ENCODE assay signal across 25 mouse cellular contexts in the genomic region with DNA sequence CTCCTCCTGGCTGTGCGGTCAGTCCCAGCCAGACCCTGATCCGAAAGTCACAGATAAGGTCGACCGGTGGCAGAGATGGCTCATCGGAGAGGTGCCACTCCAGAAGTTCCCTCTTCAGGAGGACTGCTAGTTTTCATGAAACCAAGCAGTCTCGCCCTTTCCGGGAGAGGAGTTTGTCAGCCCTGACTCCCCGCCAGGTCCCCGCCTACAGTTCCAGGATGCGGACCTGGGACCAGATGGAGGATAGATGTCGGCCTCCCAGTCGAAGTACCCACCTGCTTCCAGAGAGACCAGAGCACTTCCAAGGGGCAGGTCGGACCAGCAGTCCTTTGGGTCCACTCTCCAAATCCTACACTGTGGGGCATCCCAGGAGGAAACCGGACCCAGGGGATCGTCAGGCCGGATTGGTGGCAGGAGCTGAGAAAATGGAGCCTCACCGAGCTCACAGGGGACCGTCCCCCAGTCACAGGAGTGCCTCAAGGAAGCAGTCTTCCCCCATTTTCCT. TPM values are rescaled to one million over a fixed set of nuclear protein-coding genes. Genes with fewer than 3 reads are reported as not detected.
DNase-seq lines count a peak whose midpoint lies in the region; ATAC-seq lines count a peak whose summit lies in the region.
"Had no signal": no experiment of that assay in that cellular context is flagged by ENCODE, and none has a peak within 500 bp of the region (broad histone marks: within the 10 kb centered on the region; RNA-seq: fewer than 3 reads in every experiment).

No protein-coding gene starts in this region.

- H3K4me1 ChIP-seq in embryonic facial prominence, embryonic 12.5 days: no peaks in the 10 kb centered on the region
- H3K4me1 ChIP-seq in embryonic facial prominence, embryonic 10.5 days: no peaks in the 10 kb centered on the region
- H3K4me1 ChIP-seq: hindbrain, embryonic 12.5 days; kidney, embryonic 15.5 days; neural tube, embryonic 13.5 days had no signal

- WGBS in embryonic facial prominence, embryonic 12.5 days: 88% methylated on average over 18 of the region's 18 CpGs
- 85% methylated on average over 18 of the region's 18 CpGs for WGBS in embryonic facial prominence, embryonic 10.5 days

- no peak overlapping the region for H3K9ac ChIP-seq in embryonic facial prominence, embryonic 12.5 days
- H3K9ac ChIP-seq: hindbrain, embryonic 12.5 days; kidney, embryonic 15.5 days; limb, embryonic 15.5 days; lung, embryonic 14.5 days; neural tube, embryonic 13.5 days had no signal

- H3K4me3 ChIP-seq in embryonic facial prominence, embryonic 12.5 days: no peak overlapping the region
- H3K4me3 ChIP-seq in embryonic facial prominence, embryonic 10.5 days: no peak overlapping the region
- H3K4me3 ChIP-seq: hindbrain, embryonic 12.5 days; kidney, embryonic 15.5 days; limb, embryonic 15.5 days; midbrain, embryonic 10.5 days; neural tube, embryonic 13.5 days had no signal

- no peak overlapping the region for H3K4me2 ChIP-seq in embryonic facial prominence, embryonic 12.5 days (replicated peaks)
- H3K4me2 ChIP-seq: hindbrain, embryonic 12.5 days; kidney, embryonic 15.5 days; limb, embryonic 15.5 days; lung, embryonic 14.5 days; neural tube, embryonic 13.5 days had no signal

- intact Hi-C loops in heart, postnatal 10 days (cut with DNase I): no loop called here

- DNase-seq in embryonic facial prominence, embryonic 10.5 days (ENCODE audit: low spot score): no peak
- peak; percentile 6 to 9 for DNase-seq in kidney, postnatal 36 days
- no peak for DNase-seq in kidney, adult 11 months
- peak; percentile 19 to 22 for DNase-seq in heart, postnatal 10 days
- DNase-seq in lung, postnatal 36 days: peak; percentile 54
- DNase-seq in urinary bladder, postnatal 4 days (ENCODE audit: low spot score in 2 of 2): no peak
- no peak for DNase-seq in urinary bladder, postnatal 14 days (ENCODE audit: low spot score)
- DNase-seq: adrenal gland, adult 2 months; cerebellum, adult 18-20 months; right cerebral cortex, postnatal 25 days; thymus, adult 2 months had no signal

- no peaks in the 10 kb centered on the region for H3K27me3 ChIP-seq in embryonic facial prominence, embryonic 12.5 days
- H3K27me3 ChIP-seq in embryonic facial prominence, embryonic 10.5 days (replicated peaks; ENCODE audit: low read depth, poor library complexity, severe bottlenecking): no peaks in the 10 kb centered on the region
- H3K27me3 ChIP-seq: hindbrain, embryonic 12.5 days; kidney, embryonic 15.5 days; limb, embryonic 15.5 days; neural tube, embryonic 13.5 days had no signal

- no peaks in the 10 kb centered on the region for H3K9me3 ChIP-seq in embryonic facial prominence, embryonic 12.5 days
- no peaks in the 10 kb centered on the region; the same call in 1 of the 2 replicates for H3K9me3 ChIP-seq in embryonic facial prominence, embryonic 10.5 days
- H3K9me3 ChIP-seq: hindbrain, embryonic 12.5 days; kidney, embryonic 15.5 days; limb, embryonic 15.5 days had no signal

- H3K36me3 ChIP-seq in embryonic facial prominence, embryonic 12.5 days: no peaks in the 10 kb centered on the region
- H3K36me3 ChIP-seq in embryonic facial prominence, embryonic 10.5 days (replicated peaks): peaks cover 8% of the 10 kb centered on the region
- H3K36me3 ChIP-seq: hindbrain, embryonic 12.5 days; kidney, embryonic 15.5 days had no signal

- 0 out of 2 replicates have a peak, but pooled peaks have one; percentile 49 for ATAC-seq in embryonic facial prominence, embryonic 12.5 days (ENCODE audit: insufficient number of reproducible peaks, insufficient read depth, low FRiP score, low TSS enrichment)
- ATAC-seq: forebrain, embryonic 14.5 days had no signal

- H3K27ac ChIP-seq in embryonic facial prominence, embryonic 12.5 days: no peak overlapping the region
- no peak overlapping the region for H3K27ac ChIP-seq in embryonic facial prominence, embryonic 10.5 days (replicated peaks)
- H3K27ac ChIP-seq: hindbrain, embryonic 12.5 days; limb, embryonic 15.5 days; midbrain, embryonic 10.5 days; neural tube, embryonic 13.5 days had no signal

RNA-seq across cellular contexts. Expression of a gene that starts 24.2 kb away (rescaled TPM):
- not detected in 2 replicates for polyA plus RNA-seq in embryonic facial prominence, embryonic 12.5 days (2016; fragmentation: Nextera tagmentation; extraction: Ambion mirVana)
- polyA plus RNA-seq in embryonic facial prominence, embryonic 10.5 days (2016; fragmentation: Nextera tagmentation; extraction: Ambion mirVana): not detected in 2 replicates
- not detected for total RNA-seq in heart, postnatal 10 days (2021)
- total RNA-seq: adrenal gland, adult 2 months; layer of hippocampus, adult 8-10 months; left cerebral cortex, postnatal 10 days; monocyte, adult 5-6 weeks had no signal
- polyA plus RNA-seq: cortical plate, adult 2 months; forebrain, embryonic 14.5 days; gonadal fat pad, adult 2 months; hindbrain, embryonic 12.5 days; intestine, embryonic 14.5 days; kidney, embryonic 15.5 days; limb, embryonic 15.5 days; lung, embryonic 14.5 days; midbrain, embryonic 10.5 days; neural tube, embryonic 13.5 days; thymus, adult 2 months had no signal

RNA-seq across cellular contexts. Expression of a gene that starts 31.9 kb away (rescaled TPM):
- 10.6 and 11.5 TPM in 2 replicates for polyA plus RNA-seq in embryonic facial prominence, embryonic 12.5 days (2016; fragmentation: Nextera tagmentation; extraction: Ambion mirVana)
- polyA plus RNA-seq in embryonic facial prominence, embryonic 10.5 days (2016; fragmentation: Nextera tagmentation; extraction: Ambion mirVana): 9.8 and 10.5 TPM in 2 replicates
- 10 to 100 TPM; 13.5 to 14.9 TPM for total RNA-seq in heart, postnatal 10 days (2021)
- total RNA-seq: monocyte, adult 5-6 weeks had no signal

Comparison
In these comparisons a context has a peak if more than half of its experiments do, and no peak if none do; other contexts are left out.
1. DNase-seq: peak in kidney, postnatal 36 days (2 of 2), heart, postnatal 10 days (2 of 2) and lung, postnatal 36 days (single experiment); none in embryonic facial prominence, embryonic 10.5 days (single experiment), kidney, adult 11 months (single experiment), urinary bladder, postnatal 4 days (0 of 2) and urinary bladder, postnatal 14 days (single experiment).